Mouse (Mus musculus) limb, embryonic 14.5 days (tissue): ENCODE data around the gene Acot5. TPM values are rescaled to one million over a fixed set of nuclear protein-coding genes. Genes with fewer than 3 reads are reported as not detected.
"Not testable (repeated sequence)": the region's sequence is repeated elsewhere in the genome, so short reads cannot be mapped to it uniquely, and the experiment has no call there.

Experiments
- ATAC-seq: fragments of 200-750 bp; cut with Nextera tagmentation; 2 replicates; pipeline ENCODE4 v1.8.0; 2017; ENCODE audit warnings: low read depth, moderate number of reproducible peaks, moderate TSS enrichment; ENCODE audit not compliant: low FRiP score
- DNase-seq: peaks from one replicate; pipeline ENCODE4 v3.0.0-alpha.2; 2015; ENCODE audit warnings: low spot score
- H3K27ac ChIP-seq: fragments of 300-500 bp; sonication (generic); replicated peaks from 2 replicates; pipeline ENCODE4 v1.5.1; 2014; ENCODE audit warnings: low read depth, mild to moderate bottlenecking, low read length, moderate library complexity, mixed read lengths
- H3K27me3 ChIP-seq: fragments of 300-500 bp; sonication (generic); 2 replicates; pipeline ENCODE4 v1.6.1; 2014; ENCODE audit warnings: low read length, mixed read lengths; ENCODE audit not compliant: control insufficient read depth, insufficient read depth
- H3K36me3 ChIP-seq: fragments of 300-500 bp; sonication (generic); 2 replicates; pipeline ENCODE4 v1.6.1; 2014; ENCODE audit warnings: mild to moderate bottlenecking, low read length, moderate library complexity, mixed read lengths; ENCODE audit not compliant: control insufficient read depth, insufficient read depth
- H3K4me1 ChIP-seq: fragments of 300-500 bp; sonication (generic); 2 replicates; pipeline ENCODE4 v1.6.1; 2014; ENCODE audit warnings: antibody characterized with exemption, low read length, mixed read lengths; ENCODE audit not compliant: control insufficient read depth, insufficient read depth
- H3K4me2 ChIP-seq: fragments of 300-500 bp; sonication (generic); replicated peaks from 2 replicates; pipeline ENCODE4 v1.6.1; 2014; ENCODE audit warnings: low read depth, mild to moderate bottlenecking, low read length, moderate library complexity; ENCODE audit not compliant: severe bottlenecking
- H3K4me3 ChIP-seq: fragments of 300-500 bp; sonication (generic); replicated peaks from 2 replicates; pipeline ENCODE4 v1.5.1; 2014; ENCODE audit warnings: low read length
- H3K9ac ChIP-seq: fragments of 300-500 bp; sonication (generic); 2 replicates; pipeline ENCODE4 v1.6.1; 2014; ENCODE audit warnings: mild to moderate bottlenecking, low read depth, low read length, moderate library complexity; ENCODE audit not compliant: severe bottlenecking
- H3K9me3 ChIP-seq: fragments of 300-500 bp; sonication (generic); 2 replicates; pipeline ENCODE4 v1.6.1; 2016; ENCODE audit warnings: low read length; ENCODE audit not compliant: control insufficient read depth
- POLR2A ChIP-seq: fragments of 200-500 bp; IDR thresholded peaks from 2 replicates; pipeline ENCODE4 v1.8.0; 2012; ENCODE audit warnings: inconsistent platforms, mild to moderate bottlenecking, moderate library complexity, borderline replicate concordance; ENCODE audit not compliant: insufficient read depth, insufficient read length; ENCODE audit errors: extremely low read depth
- WGBS: fragments of 180-500 bp; shearing (Covaris S2); extraction: QIAGEN DNeasy Blood & Tissue Kit; methylation state at CpG from one replicate; pipeline ENCODE4 v1.1.7; 2014; 5-methylcytosine and 5-hydroxymethylcytosine counted together
- polyA plus RNA-seq, 2 experiments: library from polyadenylated mRNA; depleted of rRNA in 1 of 2; stranded (reverse) in 1 of 2; unstranded in 1 of 2; fragments of >200 nt; fragmentation: Nextera tagmentation in 1 of 2; extraction: Ambion mirVana in 1 of 2; gene quantifications; 2 replicates each; pipeline versions ENCODE4 v1.2.1 to v1.2.3; 2012 to 2014

Acot5 gene
- polyA plus RNA-seq, 2 experiments, result 0.13 TPM; not detected in 1

DNA sequence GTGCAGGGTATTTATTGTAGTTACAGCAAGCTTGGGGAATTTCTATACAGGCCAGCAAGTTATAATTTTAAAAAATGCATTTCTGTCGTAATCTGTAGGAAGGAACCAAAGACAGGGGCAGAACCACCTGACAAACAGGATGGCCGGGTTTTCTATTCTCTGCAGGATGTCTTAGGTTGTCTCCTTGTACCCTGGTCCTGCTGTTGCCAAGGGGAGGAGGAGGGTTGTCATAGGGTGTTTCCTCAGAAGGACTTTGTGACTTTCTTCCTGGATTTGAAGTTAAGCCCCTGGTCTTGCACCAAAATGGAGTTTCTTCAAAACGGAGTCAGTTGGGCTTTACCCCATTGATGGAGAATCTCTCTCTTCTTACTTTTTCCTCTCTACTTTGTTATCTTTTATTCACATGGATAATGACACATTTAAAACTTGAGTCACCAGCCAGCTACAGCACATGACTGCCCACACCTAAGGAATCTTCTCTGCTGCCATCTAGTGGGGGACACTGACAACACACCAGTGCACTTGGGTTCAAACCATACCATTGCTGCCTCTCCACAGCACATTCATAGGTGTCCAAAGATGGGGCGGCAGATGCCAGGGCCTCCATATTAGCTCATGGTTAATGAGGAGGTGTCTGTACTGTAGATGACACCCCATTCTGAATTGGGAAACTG, 38.3 kb upstream of the Acot5 start:
- H3K4me3 ChIP-seq, result no peak overlapping the region
- no peaks in the 10 kb centered on the region for H3K36me3 ChIP-seq
- DNase-seq (peak; percentile 78), ATAC-seq (no peak)
- H3K27me3 ChIP-seq, result no peaks in the 10 kb centered on the region
- H3K9ac ChIP-seq, result no peak overlapping the region
- no peaks in the 10 kb centered on the region for H3K9me3 ChIP-seq
- no peak overlapping the region for H3K4me2 ChIP-seq
- no peak overlapping the region for H3K27ac ChIP-seq
- no peaks in the 10 kb centered on the region for H3K4me1 ChIP-seq
- 74% methylated on average over 4 of the region's 4 CpGs for WGBS
- no peak for TF ChIP-seq POLR2A

DNA sequence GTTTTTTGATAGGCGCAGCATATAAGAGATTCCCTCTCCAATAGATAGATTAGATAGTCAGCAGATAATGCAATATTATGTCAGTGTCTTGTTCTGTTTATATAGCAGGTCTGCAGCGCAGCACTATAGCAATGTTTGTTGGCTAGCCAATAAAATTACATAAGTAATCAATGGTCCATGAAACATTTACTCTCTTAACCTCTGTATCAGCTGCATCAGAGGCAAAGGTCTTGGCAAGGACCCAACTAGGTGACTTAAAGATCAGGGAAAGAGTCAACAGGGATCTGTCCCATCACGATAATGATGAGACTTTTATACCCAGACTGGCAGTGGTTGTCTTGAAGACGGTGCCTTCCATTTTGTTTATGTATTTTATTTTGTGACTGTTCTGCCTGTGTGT, 36.3 kb upstream of the Acot5 start:
- 89% methylated on average over 4 of the region's 4 CpGs for WGBS
- Histone ChIP-seq H3K27ac (no peak overlapping the region), H3K4me1 (no peaks in the 10 kb centered on the region), H3K9me3 (no peaks in the 10 kb centered on the region), H3K4me2 (no peak overlapping the region), H3K36me3 (no peaks in the 10 kb centered on the region), H3K27me3 (no peaks in the 10 kb centered on the region), H3K4me3 (no peak overlapping the region), H3K9ac (no peak overlapping the region)
- TF ChIP-seq POLR2A, result no peak
- no peak for DNase-seq
- no peak for ATAC-seq

DNA sequence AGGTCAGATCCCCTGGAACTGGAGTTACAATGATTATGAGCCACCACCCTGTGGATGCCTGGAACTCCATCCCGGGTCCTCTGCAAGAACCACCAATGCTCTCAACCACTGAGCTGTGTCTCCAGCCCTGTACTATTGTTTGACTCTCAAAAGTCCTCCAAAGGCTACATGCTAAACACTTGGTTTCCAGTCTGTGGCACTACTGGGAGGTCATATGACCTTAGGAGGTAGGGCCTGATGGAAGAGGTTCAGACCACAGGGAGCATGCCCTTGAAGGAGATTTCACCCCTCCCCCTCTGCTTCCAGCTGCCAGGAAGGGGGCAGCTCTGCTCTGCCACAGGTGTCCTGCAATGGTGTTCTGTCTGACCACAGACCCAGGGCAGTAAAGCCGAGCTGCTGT, 35.8 kb upstream of the Acot5 start:
- 72% methylated on average over 2 of the region's 2 CpGs for WGBS
- H3K36me3 ChIP-seq, ATAC-seq, H3K4me3 ChIP-seq, H3K9me3 ChIP-seq, H3K27ac ChIP-seq, H3K27me3 ChIP-seq, H3K4me2 ChIP-seq, H3K9ac ChIP-seq, DNase-seq, H3K4me1 ChIP-seq: not testable (repeated sequence)

GRCm38 (mm10) chr12:84034108-84034507, 35.0 kb upstream of the Acot5 start:
- ATAC-seq, result no peak
- no peak for DNase-seq
- H3K4me3 ChIP-seq, result no peak overlapping the region
- no peak for TF ChIP-seq POLR2A
- H3K27ac ChIP-seq, result no peak overlapping the region
- H3K36me3 ChIP-seq, result no peaks in the 10 kb centered on the region
- H3K27me3 ChIP-seq, result no peaks in the 10 kb centered on the region
- WGBS, result 43% methylated on average over 4 of the region's 4 CpGs
- H3K9me3 ChIP-seq, result no peaks in the 10 kb centered on the region
- H3K4me2 ChIP-seq, result no peak overlapping the region
- no peak overlapping the region for H3K9ac ChIP-seq
- H3K4me1 ChIP-seq, result no peaks in the 10 kb centered on the region

DNA sequence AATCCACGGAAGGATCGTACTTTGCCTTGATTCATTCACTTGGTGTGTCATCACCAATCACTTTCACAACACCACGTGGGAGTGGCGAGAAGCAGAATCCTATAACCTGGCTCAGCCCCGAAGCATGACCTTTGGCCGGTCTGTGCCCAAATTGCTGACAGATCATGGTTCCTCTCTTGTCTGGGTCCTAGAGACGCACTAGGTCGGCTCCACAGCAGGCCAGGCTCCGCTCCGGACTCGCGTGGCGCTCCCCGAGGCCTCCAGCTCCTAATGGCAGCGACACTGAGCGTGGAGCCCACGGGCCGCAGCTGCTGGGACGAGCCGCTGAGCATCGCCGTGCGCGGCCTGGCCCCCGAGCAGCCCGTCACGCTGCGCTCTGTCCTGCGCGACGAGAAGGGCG, 30.9 kb upstream of the Acot5 start, which contains the start of gene Acot4:
Gene Acot4, plus strand, starts transcription at position 139 of the 400 bp plus-strand sequence.
- Histone ChIP-seq H3K9ac (peak within 1 kb of the TSS; percentile 60), H3K4me3 (peak within 1 kb of the TSS; percentile 43), H3K4me2 (peak within 1 kb of the TSS; percentile 58)
- not testable (repeated sequence) for H3K9me3 ChIP-seq, DNase-seq, H3K4me1 ChIP-seq, H3K27ac ChIP-seq, H3K36me3 ChIP-seq, ATAC-seq, H3K27me3 ChIP-seq
- 11% methylated on average over 17 of the region's 32 CpGs for WGBS

GRCm38 (mm10) chr12:84038691-84039111, 30.4 kb upstream of the Acot5 start, which contains the start of gene Gm49366:
Gene Gm49366 (plus strand): TSS chr12:84038935.
- H3K9me3 ChIP-seq, H3K4me1 ChIP-seq, H3K36me3 ChIP-seq, H3K27me3 ChIP-seq, DNase-seq, H3K27ac ChIP-seq, ATAC-seq: not testable (repeated sequence)
- Histone ChIP-seq H3K4me2 (peak within 1 kb of the TSS; percentile 58), H3K4me3 (peak within 1 kb of the TSS; percentile 43), H3K9ac (peak within 1 kb of the TSS; percentile 60)
- 6% methylated on average over 38 of the region's 39 CpGs for WGBS
